Mouse (Mus musculus) thymus, postnatal 36 days (tissue): ENCODE data around the gene Zfp90.
"Not testable (repeated sequence)": the region's sequence is repeated elsewhere in the genome, so short reads cannot be mapped to it uniquely, and the experiment has no call there.

Experiments used
- DNase-seq, 2 experiments: peaks; one replicate each; pipeline ENCODE4 v3.0.0; 2022; ENCODE audit warnings: mixed read lengths in 2 of 2

The Zfp90 gene

DNA sequence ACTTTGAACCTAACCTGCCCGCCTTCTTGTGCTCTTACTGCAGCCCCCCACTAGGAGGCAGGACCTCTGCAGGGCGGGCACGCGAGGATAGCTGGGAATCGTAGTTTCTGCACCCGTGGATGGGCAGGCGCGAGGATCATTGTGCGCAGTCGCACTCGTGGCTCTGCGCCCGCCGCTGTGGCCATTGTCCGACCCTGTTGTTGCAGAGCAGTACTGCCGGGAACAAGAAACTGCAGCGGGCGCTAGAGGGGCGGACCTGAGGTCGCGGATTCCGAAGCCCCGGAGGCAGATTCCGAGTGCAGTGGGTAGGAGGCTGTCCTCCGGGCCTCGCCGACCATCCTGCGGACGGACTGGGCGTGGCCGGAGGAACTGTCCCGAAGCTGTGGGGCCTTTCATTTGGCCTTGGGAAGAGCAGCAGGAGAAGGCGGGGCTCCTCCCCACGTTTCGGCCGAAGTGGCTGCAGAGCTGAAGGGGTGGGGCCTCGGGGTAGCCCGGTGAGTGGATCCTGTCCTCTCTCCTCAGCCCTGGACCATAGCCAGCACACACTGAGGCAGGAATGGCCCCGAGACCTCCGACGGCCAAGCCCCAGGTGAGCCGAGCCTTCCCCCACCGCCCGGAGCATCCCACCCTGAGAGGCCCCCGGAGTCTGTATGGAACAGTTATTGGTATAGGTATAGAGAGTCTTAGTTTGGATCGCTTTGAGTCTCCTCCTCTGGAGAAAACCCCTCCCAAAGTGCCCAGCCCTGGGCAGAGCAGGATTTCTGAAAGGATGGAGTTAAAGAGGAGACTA is at the start of gene Zfp90:
TSS of gene Zfp90 (plus strand) at position 146 of the 790 bp plus-strand sequence.
- DNase-seq: peak; percentile 88 to 92

DNA sequence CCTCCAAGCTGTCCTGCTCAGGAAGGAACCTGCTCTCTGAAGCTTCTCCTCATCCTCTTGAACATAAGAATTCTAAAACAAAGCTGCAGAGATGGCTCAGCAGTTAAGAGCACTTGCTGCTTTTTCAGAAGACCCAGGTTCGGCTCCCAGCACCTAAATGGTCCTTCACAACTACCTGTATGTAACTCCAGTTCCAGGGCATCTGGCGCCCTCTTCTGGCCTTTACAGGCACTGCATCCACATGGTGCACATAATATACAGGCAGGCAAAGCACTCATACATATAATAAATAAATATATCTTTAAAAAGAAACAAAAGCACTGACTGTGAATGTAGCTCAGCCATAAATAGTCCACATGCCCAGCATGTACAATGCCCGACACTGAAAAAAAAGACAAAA is 46.6 kb upstream of the Zfp90 start:
- no peak for DNase-seq

DNA sequence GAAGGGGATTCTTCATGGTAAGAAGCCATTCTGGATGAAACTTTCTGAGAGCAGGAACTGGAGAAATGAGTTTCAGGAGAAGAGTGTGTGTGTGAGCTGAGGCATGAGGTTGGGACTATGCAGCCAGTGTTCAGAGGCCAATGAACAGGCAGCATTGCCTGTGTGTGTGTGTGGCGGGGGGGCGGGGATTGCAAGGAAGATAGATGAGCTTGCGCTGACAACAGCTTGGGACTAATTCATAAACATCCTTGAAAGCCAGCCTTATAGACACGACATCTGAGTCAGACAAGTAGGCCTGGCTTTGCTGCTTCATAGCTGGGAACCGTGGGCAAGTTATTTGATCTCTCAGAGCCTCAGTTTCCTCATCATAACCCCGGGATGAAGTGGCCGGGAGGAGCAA is 46.1 kb upstream of the Zfp90 start:
- DNase-seq: no peak

DNA sequence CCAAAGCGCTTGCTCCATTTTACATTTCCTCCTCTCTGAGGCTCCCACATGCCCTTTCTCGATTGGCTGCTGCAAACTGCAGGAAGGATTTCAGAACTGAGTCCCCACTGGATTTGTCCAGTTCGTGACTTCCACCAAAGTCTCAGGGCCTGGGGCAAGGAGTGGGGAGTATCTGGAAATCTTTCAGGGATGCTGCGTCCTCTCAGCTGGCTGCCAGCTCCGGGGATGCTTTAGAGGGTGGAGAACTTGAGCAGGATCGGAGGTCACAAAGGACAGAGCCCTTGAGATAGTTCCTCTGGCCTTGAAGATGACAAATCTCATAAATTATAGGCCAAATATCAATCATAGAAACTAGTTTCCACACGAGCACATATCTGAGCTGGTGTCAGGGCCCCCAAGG is 39.2 kb upstream of the Zfp90 start:
- no peak for DNase-seq

DNA sequence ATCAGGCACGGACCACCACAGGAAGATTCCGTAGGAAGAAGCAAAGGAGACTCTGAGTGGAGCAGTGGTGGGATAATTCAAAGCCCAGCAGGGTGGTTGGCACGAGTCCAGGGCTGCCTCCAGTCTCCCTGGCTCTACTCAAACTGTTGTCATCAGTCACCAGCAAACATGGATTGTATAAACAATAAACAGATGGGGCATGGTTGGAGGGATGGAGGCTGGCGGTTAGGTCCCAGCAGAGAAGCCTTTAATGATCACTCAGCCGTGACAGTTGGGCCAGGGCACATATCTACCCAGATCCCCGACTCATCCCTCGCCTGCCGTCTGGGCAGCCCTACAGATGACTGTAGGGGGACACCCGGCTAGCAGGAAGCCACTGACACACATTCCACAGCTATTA is 38.3 kb upstream of the Zfp90 start:
- DNase-seq: no peak

DNA sequence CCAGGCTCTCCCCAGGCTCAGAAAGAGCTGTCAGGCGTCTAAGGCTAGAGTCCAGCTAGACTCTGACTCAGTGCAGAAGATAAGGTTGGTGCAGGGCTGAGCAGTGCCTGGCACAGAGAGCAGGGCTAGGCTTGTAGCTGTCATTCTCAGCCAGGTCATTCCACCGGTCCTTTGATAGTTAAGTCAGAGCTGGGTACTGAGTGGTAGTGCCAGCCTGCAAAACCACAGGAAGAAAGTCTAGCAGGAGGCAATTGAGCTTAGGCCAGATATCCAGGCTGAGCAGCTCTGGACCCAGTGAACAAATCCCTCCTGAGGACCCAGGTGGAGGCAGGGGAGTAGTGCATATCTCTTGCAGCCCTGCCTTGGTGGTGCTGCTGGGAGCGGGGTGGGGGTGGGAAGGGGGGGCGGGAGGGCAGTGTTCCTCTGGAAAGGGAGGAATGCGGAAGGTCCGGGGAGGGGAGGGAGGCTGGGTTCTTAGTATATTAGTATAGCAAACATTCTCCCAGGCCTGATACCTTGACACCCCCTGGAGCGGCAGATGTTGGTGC is 36.6 kb upstream of the Zfp90 start:
- no peak for DNase-seq

DNA sequence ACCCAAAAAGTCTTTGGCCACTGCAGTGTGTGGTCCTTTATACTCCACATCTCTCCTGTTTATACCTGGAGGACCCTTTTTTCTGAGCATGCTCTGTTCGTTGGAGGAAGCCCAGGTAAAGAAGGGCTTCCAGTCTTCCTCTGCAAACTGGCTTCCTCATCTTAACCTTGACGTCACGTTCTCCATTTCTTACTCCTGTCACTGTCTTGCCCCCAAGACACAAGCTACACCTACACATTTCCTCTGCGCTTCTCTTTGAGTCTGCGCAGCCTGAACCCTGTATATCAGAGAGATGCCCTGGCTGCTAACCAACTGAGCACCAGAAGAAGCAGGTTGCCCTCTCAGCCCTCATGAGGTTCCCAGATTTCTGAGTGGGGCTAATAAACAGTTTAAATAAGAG is 35.8 kb upstream of the Zfp90 start:
- no peak for DNase-seq

DNA sequence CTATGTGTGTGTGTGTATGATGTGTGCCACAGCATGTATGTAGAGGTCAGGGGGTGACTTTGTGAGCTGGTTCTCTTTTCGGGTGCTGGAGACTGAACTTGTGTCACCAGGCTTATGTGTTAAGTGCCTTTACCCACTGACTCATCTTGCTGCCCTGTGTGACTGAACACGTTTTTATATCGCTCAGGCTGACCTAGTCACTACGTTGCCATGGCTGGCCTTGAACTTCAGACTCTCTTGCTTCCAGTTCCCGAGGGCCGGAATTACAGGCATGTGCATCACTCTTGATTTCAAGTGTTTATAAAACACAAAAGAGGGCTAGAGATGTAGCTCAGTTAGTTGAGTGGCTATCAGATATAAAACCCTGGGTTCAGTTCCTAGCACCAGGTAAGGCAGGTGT is 34.1 kb upstream of the Zfp90 start:
- no peak for DNase-seq

DNA sequence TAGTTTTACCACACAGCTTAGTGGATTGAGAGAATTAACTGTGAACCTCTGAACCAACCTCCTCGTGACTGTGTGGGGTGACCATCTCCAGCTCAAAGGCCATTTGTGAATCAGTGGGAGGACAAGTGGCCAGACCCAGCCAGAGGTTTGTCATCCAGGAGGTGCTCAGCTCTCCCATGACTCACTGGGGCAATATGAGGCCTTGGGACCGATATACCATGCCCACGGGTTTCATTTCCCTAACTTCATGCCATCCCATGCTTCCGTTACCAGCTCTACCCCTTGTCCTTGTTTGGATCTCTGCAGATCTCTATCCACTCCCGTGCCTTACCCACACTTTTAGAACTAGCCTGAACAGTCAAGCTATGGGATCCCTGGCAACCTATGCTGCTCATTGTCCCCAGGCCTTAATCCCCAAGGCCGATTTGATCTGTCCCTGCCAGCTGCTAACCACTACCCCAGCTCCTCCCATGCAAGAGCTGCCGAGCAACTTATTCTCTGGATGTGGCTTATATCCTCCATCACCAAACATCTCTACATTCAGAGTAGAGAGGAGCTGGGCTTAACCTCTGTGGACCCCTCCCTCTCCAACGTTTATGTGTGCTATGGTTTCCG is 27.2 kb upstream of the Zfp90 start:
- no peak for DNase-seq

DNA sequence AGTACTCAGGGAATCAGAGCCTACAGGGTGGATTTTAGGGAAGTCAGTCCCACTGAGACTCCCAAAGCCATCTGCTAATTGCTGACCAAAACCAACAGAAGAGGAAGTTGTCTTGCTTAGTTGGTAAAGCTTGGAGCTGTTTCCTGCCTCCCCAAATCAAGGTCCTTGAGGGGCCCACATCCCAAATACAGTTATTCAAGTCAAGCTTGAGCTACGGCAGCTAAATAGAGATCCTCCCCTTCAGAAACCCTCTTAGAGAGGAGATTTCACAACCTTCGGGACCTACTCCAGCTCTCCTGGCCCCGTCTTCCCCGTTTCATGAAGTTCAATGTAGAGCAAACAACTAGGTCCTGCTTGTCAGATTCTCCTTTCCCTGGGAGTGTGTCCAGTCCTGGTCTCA is 20.6 kb upstream of the Zfp90 start:
- no peak for DNase-seq

DNA sequence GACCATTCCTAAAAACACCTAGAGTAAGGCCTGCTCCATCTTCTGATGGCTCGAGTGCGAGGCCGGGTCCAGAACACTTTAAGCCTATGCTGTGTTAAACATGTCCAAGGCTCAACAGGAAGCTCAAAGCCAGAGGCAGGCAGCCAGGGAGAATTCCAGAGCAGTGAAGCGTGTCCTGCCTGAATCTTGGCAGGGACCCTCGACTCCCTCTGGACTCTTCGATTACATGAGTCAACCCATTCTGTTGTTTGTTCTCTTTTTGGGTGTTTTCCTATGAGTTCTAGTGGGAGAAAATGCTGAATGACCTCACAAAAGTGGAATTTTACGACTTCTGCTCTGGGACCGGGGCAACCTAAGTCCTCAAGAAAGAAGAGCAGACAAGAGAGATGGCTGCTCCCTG is 15.4 kb upstream of the Zfp90 start:
- DNase-seq: no peak

DNA sequence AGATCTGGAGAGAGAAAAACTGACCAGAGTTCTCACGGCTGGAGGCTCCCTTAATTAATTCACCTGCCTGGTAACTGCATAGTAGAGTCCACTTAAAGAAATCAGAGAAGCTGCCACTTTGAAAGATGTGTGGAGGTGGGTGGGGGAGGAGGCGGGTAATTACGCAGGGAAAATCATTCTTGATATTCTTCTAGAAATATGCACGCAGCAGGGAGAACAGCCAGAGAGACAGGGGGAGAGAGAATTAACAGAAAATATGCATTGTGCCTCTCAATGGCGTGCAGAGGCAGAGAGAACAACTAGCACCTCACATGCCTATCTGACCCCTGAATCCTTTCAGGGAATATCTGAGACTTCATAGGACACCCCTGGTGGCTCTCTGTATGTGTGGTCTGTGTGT is 14.9 kb upstream of the Zfp90 start:
- DNase-seq: no peak

DNA sequence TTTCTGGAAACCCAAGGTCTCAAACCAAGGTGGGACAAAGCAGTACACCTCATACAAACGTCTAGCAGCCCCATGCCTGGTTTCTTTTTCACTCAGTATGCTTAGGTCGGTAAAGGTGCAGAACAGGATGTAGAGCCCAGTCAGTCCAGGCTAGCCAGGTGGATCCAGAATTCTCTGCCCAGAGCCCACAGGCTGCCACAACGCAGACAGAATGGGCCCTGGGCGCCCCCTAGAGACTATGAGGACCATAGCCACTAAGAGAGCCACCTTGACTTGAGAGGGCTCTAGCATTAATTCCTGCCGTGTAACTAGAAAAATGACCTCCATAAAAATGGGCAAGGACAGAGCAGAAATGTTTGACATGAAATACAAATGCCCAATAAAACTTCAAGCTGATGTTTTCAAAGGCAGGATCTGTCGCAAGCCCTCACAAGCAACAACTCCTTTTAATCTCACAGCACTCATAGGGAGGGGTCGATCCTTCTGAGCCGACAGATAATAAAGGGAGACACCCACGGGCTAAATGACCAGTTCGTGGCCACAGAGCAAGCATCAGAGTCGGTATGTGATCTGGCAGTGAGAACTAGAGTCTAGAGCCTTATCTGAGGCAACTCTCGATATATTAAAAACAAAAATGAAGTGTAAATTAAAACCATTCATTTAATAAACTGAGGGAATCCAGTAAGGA is 11.7 kb upstream of the Zfp90 start:
- DNase-seq: peak; percentile 10 to 18

DNA sequence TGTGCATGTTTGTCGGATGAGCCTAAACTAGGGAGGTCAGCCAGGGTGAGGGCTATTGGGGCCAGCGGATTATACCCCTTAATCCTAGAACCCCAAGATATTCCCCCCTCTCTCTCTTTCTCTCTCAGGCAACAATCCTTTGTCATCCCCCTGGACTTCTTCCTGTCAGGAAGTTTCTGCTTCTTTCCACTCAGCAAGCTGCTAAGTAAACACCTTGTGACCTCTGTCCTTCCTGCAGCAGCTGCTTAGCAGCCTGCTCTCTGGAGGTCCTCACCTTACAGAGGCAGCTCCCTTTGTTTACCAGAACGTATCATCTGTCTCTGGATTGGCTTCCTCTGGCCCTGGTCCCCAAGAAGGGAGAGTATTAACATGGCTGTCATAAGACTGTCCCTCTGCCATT is 10.3 kb upstream of the Zfp90 start:
- DNase-seq: no peak

DNA sequence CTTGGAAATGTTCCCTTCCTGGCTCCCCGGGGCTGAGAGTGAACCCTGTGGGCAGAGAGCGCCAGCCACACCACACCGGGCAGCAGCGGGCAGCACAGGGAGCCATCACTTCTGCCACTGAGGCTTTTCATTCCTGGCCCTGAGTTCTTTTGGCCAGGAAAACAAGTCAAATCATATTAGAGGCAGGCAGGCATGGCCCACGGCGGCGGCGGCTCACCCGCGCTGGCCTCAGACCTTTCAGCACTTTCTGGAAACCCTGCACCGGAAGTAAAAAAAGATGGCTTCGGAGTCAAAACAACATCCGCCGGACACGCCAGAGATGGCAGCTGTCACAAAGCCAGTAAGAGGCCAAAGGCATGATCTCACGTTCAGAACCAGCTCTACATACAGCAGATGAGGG is 9.3 kb upstream of the Zfp90 start:
- no peak for DNase-seq

DNA sequence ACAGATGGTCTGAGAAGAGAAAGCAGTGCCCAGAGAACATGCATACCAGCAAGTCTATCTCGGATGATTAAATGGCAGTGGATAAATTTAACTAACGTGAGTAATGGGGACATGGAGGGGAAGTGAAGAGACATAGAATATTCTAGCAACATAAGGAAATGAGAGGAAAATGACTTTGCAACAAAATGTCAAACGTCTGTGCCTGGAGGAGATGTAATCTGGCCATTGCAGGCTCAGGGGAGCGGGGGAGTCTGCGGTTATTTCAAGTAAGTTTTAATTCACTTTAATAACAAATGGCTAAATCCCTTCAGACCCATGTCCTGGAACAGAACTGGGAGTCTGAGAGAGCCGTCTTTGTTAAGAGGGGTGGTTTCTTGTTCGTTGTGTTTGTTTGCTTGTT is 5.1 kb upstream of the Zfp90 start:
- no peak for DNase-seq

DNA sequence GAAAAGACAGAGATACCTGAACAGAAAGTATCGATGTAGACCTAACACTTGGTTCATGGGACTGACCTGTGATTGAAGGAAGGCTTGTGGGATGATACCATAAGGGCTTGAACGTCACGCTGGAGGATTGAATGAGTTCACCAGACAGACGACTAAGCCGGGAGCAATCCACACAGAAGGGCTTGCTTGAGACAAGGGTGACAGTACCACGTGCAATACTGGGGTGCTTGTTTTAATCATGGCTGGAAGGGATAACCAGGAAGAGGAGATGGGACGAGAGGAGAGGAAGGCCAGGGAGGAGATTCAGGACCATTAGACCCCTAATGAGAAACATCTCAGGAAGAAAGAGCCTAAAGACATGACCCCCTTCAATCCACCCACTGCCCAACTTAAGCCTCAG is 4.6 kb upstream of the Zfp90 start:
- DNase-seq: no peak

DNA sequence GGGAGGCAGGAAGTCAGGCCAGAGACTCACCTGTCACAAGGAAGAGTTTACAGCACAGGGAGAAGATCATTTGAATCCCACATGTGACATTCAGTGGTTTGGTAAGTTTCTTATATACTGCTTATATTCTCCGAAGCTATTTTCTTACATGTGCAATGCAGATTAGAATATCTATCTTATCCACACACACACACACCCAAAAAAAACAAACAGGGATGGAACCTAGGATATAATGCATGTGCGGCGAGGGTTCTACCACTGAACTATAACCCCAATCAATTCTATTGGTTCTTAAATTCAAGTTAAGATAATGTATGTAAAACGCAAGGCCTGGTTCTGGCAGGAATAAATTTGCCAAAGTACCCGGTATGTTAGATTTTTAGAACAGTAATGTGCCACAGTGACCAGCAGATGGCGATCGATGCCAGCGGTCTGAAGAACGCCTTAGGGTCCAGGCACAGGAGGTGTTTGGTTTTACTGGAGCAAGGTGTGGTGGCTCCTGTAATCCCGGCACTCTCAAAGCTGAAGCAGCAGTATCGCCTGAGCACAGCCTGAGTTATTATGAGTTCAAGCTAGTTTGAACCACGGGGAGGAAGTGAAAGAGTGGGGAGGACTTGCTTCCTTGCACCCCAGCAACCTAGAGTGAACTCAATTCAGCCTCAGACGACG is 3.2 kb upstream of the Zfp90 start:
- peak; percentile 30 to 52 for DNase-seq

DNA sequence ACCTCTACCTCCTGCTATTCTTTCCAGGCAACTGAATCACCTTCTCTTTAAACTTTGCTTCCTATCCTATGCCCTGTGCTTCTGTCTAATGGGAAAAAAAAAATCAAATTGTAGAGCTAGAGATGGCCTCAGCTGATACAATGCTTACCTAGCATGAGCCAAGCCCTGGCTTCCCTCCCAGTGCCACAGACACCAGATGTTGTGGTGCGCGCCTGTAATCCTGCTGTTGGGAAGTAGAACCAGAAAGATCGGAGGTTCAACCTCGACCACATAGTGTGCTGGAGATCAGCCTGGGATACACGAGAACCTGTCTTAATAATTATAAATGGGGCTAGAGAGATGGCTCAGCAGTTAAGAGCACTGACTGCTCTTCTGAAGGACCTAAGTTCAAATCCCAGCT is 2.6 kb downstream of the Zfp90 start:
- DNase-seq: no peak

DNA sequence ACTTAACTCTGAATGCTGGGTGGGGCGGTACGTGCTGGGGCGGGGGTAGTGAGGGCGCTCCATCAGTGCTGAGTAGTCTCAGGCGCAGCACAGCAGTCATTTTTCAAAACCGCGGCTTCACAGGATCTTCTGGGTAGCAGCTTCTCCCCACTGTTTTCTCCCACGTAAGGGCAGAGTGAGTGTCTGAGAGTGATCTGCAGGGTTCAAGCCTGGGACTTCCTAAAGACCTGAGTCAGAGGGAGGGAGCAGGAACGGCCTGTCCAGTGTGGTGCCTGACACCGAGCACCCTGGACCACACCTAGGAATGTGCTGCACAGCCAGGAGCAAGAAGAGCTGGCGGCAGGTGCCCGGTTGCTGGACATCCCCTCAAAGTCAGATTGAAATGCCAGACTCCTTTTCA is 16.0 kb downstream of the Zfp90 start:
- DNase-seq: no peak

DNA sequence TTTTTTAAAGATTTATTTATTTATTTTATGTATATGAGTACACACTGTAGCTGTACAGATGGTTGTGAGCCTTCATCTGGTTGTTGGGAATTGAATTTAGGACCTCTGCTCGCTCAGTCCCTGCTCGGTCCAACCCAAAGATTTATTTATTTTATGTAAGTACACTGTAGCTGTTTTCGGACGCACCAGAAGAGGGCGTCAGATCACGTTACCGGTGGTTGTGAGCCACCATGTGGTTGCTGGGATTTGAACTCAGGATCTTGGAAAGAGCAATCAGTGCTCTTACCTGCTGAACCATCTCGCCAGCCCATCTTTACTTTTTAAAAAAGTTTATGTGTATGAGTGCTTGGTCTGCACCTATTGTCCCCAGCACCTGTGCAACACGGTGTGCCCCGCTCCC is 16.8 kb downstream of the Zfp90 start:
- not testable (repeated sequence) for DNase-seq

DNA sequence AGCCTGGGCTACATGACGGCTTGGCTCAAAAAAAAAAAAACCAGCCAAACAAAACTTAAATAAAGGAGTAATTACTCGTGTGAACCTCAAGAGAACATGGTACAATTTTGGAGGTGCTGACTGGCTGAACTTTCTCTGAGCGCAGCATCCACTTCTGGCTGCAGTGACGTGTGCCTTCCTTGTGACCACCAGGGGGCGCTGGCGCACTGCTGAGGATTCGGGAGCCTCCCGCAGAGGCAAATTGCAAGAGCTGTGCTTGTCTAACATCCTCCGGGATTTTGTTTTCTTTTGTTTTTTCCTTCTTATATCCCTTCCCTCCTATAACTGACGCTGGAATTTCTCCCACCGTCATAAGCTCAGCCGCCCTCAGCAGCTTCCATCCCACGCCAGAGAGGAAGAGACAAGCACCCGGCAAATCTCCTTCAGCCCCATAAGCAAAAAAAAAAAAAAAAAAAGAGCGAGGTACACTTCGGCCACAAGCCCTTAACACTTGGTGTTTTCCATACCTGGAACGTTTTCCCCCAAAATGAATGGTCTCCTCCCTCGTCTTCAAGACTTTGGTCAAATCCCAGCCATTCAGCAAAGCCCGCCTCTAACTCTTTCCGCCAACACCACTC is 17.9 kb downstream of the Zfp90 start:
- DNase-seq: peak; percentile 60 to 68

DNA sequence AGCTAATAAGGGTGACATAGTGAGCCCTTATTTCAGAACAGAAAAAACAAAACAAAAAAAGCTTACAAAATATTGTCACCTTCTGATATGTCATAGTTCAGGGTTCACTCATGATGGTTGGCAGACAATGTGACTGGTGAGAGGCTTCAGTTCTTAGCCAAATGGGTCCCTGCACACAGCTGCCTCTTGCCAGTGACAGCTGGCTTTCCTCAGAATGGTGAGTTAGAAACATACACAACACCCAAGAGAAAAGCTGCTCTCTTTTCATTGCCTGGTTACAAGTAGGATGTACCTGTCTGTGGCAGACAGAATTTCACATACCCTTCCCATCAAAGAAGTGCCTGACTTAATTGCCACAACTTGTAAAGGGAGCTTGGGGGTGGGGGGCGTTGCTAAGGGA is 18.5 kb downstream of the Zfp90 start:
- no peak for DNase-seq
